Mouse (Mus musculus) neutrophil, adult 5-6 weeks (primary cell): ENCODE data around the gene Aga. TPM values are rescaled to one million over a fixed set of nuclear protein-coding genes. Genes with fewer than 3 reads are reported as not detected.
"Not testable (repeated sequence)": the region's sequence is repeated elsewhere in the genome, so short reads cannot be mapped to it uniquely, and the experiment has no call there.

Source experiments
- ATAC-seq: fragments of 151-379, 151-347 bp; 2 replicates; pipeline ENCODE4 v1.8.0; 2017; ENCODE audit warnings: mild to moderate bottlenecking, moderate TSS enrichment; ENCODE audit not compliant: insufficient number of reproducible peaks, poor library complexity, low FRiP score, severe bottlenecking; ENCODE audit errors: extremely low read depth
- total RNA-seq: library from RNA; stranded (forward); fragments of 200-1000 nt; gene quantifications from 2 replicates; pipeline ENCODE4 v1.2.3, GENCODE M21; 2017

The Aga gene
- total RNA-seq = 10.6 and 15.3 TPM in 2 replicates

- peak; percentile 97 for ATAC-seq
These were observed at the start of gene Aga for GRCm38 (mm10) chr8:53511551-53512127. Aga (plus strand) TSS chr8:53511727.

DNA sequence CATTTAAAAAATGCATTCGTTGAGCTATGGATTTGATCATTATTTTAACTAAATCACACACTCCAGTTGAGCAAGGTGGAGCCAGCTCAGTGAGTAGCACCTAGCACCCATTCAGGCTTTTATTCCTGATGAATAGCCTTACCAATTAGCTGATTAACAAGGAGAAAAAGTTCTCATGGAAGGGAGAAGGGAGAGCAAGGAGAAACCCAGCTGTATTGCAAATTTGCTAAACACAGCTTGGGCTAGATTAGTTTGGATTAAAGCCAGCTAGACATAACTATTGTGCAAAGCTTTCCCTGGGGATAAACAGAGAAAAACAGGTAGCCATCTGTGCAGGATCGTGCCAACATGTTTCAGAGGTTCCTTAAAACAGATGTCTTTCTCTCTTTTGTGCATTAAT is 22.5 kb upstream of the Aga start:
- no peak for ATAC-seq

DNA sequence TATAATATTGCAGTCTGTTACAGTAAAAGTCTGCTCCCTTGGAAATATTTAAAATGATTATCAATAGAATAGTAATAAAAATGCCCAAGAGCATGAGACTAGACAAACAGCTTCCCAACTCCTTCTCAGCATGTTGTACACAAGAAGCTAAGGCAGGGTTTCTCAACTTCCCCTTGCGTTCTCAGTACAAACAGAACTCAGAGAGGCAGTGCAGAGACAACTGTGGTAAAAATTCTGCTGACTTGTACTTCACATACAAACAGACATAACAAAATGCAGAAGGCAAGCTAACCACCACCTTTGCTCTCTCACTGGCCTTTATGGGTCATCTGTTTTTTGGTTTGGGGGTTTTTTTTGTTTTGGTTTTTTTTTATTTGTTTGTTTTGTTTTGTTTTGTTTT is 15.3 kb upstream of the Aga start:
- peak; percentile 92 for ATAC-seq

DNA sequence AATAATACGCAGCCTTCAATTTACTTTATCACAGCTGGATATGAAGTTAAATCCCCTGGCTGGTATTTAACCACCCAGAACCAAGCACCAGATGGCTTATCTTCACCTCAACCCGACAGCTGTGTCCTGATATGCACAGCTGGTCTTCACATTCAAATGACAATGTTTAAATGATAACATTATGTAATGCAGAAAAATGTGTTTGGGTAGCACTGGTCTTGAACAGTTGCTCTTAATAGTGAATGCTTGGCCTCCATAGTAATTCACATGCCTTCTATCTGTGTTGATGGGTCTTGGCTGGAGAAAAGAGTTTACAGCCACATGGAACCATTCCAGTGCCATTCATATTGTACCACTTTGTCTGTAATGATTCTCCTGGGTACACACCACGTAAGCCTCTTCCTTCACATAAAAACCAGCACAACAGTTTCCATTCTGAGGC is 14.6 kb upstream of the Aga start:
- ATAC-seq = no peak

- not testable (repeated sequence) for ATAC-seq
These were observed 26.5 kb downstream of the Aga start for GRCm38 (mm10) chr8:53538049-53538448.

DNA sequence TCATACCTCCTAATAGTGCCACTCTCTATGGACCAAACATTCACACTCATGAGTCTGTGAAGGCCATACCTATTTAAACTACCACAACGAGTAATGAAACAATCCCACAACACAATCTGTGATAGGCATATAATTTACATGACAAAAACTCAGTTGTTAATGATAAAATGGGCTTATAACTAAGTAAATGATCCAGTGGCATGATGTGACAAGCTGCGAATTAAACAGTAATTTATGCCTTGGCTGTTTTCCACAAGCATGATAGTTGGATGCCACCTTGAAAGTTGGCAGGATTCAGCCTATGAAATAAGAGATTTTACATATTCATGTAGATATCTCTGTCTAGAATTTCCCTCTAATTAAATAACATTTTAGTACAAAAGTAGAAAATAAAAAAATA is 28.1 kb downstream of the Aga start:
- no peak for ATAC-seq

- ATAC-seq = no peak
These were observed 51.0 kb downstream of the Aga start for GRCm38 (mm10) chr8:53562441-53563040.

DNA sequence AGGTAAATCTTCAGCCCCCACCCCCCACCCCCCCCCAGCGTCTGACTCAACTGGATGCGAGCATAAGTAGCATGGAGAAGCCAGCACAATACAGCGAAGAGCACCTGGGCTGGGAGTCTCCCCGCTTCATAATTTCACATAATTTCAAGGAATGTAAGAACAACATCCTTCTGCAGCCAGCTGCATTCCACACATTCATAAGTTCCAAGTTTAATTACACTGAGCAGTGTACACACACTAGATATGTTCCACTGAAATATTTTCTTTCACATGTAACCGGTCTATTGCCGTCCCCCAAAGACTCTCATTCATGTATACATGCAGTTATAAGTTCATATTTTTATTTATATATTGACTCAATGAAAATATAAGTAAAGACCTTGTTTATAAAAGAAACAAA is 54.7 kb downstream of the Aga start:
- no peak for ATAC-seq

Other genes with a start within 250 kb of the Aga start
- gene Neil3, start 127.3 kb downstream of the Aga start, total RNA-seq = 1.6 and 3.3 TPM in 2 replicates